Mouse (Mus musculus) cortical plate, adult 2 months (tissue): Measurements from ENCODE around the gene Rab5c.

ENCODE experiments used
- CTCF ChIP-seq: fragments of 200-500 bp; IDR thresholded peaks from 2 replicates; pipeline ENCODE4 v1.5.1; 2011; ENCODE audit warnings: mild to moderate bottlenecking, control low read depth, low read length; ENCODE audit not compliant: insufficient read depth; ENCODE audit errors: extremely low read depth
- POLR2A ChIP-seq: fragments of 200-500 bp; IDR thresholded peaks from 2 replicates; pipeline ENCODE4 v1.6.1; 2011; ENCODE audit warnings: mild to moderate bottlenecking, low read length, control low read depth; ENCODE audit not compliant: insufficient read depth; ENCODE audit errors: extremely low read depth

GRCm38 (mm10) chr11:100738749-100739148 lies 734 bp upstream of the Rab5c start:
- TF ChIP-seq CTCF (no peak), POLR2A (no peak)
